ENCODE assay signal across 17 mouse cellular contexts in genomic region chrX:93006681-93007080, GRCm38 (mm10).
"Had no signal": no experiment of that assay in that cellular context is flagged by ENCODE, and none has a peak within 500 bp of the region (broad histone marks: within the 10 kb centered on the region; RNA-seq: fewer than 3 reads in every experiment).

No protein-coding gene starts in this region.

- H3K27ac ChIP-seq: limb, embryonic 12.5 days; liver, embryonic 13.5 days; lung, embryonic 15.5 days; macrophage; midbrain, embryonic 12.5 days; neural tube, embryonic 15.5 days; stomach, postnatal 0 days had no signal

- ATAC-seq: liver, postnatal 0 days had no signal

- DNase-seq: kidney, adult 18-20 months; kidney, postnatal 10 days; kidney, postnatal 4 days; liver; liver, embryonic 13.5 days; liver, postnatal 0 days; lung, postnatal 14 days; thymus, adult 18-20 months; thymus, postnatal 14 days had no signal

- H3K4me3 ChIP-seq: limb, embryonic 12.5 days; liver, embryonic 13.5 days; lung, embryonic 15.5 days; megakaryocyte, embryonic 14.5 days; midbrain, embryonic 12.5 days; myocyte; neural tube, embryonic 15.5 days had no signal
